Mouse (Mus musculus) limb, embryonic 15.5 days (tissue): ENCODE data around the gene Cbx6. TPM values are rescaled to one million over a fixed set of nuclear protein-coding genes. Genes with fewer than 3 reads are reported as not detected.
A peak's percentile ranks its signal among the peaks of the same experiment; 100 is the strongest.
"Not testable (repeated sequence)": the region's sequence is repeated elsewhere in the genome, so short reads cannot be mapped to it uniquely, and the experiment has no call there.

ENCODE experiments used
- ATAC-seq: fragments of 200-750 bp; cut with Nextera tagmentation; 2 replicates; pipeline ENCODE4 v1.8.0; 2017; ENCODE audit warnings: low read depth, moderate TSS enrichment; ENCODE audit not compliant: insufficient number of reproducible peaks, low FRiP score, low TSS enrichment
- H3K27ac ChIP-seq: fragments of 300-500 bp; sonication (generic); 2 replicates; pipeline ENCODE4 v1.5.1; 2015; ENCODE audit warnings: moderate library complexity, mild to moderate bottlenecking, inconsistent platforms
- H3K27me3 ChIP-seq: fragments of 300-500 bp; sonication (generic); 2 replicates; pipeline ENCODE4 v1.6.1; 2015; ENCODE audit warnings: inconsistent platforms
- H3K36me3 ChIP-seq: fragments of 300-500 bp; sonication (generic); 2 replicates; pipeline ENCODE4 v1.6.1; 2015; ENCODE audit warnings: inconsistent platforms
- H3K4me1 ChIP-seq: fragments of 300-500 bp; sonication (generic); 2 replicates; pipeline ENCODE4 v1.6.1; 2015; ENCODE audit warnings: inconsistent platforms
- H3K4me2 ChIP-seq: fragments of 300-500 bp; sonication (generic); 2 replicates; pipeline ENCODE4 v1.6.1; 2015; ENCODE audit warnings: mild to moderate bottlenecking, inconsistent platforms
- H3K4me3 ChIP-seq: fragments of 300-500 bp; sonication (generic); 2 replicates; pipeline ENCODE4 v1.5.1; 2015; ENCODE audit warnings: mild to moderate bottlenecking, inconsistent platforms
- H3K9ac ChIP-seq: fragments of 300-500 bp; sonication (generic); 2 replicates; pipeline ENCODE4 v1.6.1; 2015; ENCODE audit warnings: inconsistent platforms
- H3K9me3 ChIP-seq: fragments of 300-500 bp; sonication (generic); 2 replicates; pipeline ENCODE4 v1.6.1; 2016; ENCODE audit warnings: inconsistent platforms
- WGBS: fragments of 180-500 bp; shearing (Covaris S2); methylation state at CpG from one replicate; pipeline ENCODE4 v1.1.7; 2015; 5-methylcytosine and 5-hydroxymethylcytosine counted together
- polyA plus RNA-seq: library from polyadenylated mRNA; unstranded; fragments of >200 nt; fragmentation: Nextera tagmentation; extraction: Ambion mirVana; gene quantifications from 2 replicates; pipeline ENCODE4 v1.2.1, GENCODE M21; 2015

Gene Cbx6
- polyA plus RNA-seq, 1 experiment from 2014 or later: 89.1 TPM

GRCm38 (mm10) chr15:79828366-79829035 lies 6.0 kb downstream of the Cbx6 start:
- Histone ChIP-seq H3K27ac (peak overlapping the region; percentile 22; the same call in 1 of the 2 replicates), H3K4me2 (no peak overlapping the region), H3K9ac (no peak overlapping the region), H3K9me3 (no peaks in the 10 kb centered on the region), H3K4me1 (peaks cover 84% of the 10 kb centered on the region), H3K27me3 (no peaks in the 10 kb centered on the region), H3K36me3 (peaks cover 57% of the 10 kb centered on the region), H3K4me3 (no peak overlapping the region)
- no peak for ATAC-seq
- 60% methylated on average over 46 of the region's 46 CpGs for WGBS

- 83% methylated on average over 11 of the region's 11 CpGs for WGBS
- Histone ChIP-seq H3K4me1 (peaks cover 84% of the 10 kb centered on the region), H3K9me3 (no peaks in the 10 kb centered on the region), H3K27me3 (no peaks in the 10 kb centered on the region), H3K36me3 (peaks cover 63% of the 10 kb centered on the region), H3K27ac (0 out of 2 replicates have a peak overlapping the region, but pooled peaks have one; percentile 22), H3K4me2 (no peak overlapping the region), H3K4me3 (no peak overlapping the region), H3K9ac (no peak overlapping the region)
- no peak for ATAC-seq
Observed at GRCm38 (mm10) chr15:79827778-79828210, 6.7 kb downstream of the Cbx6 start.

- Histone ChIP-seq H3K4me3 (no peak overlapping the region), H3K9me3 (no peaks in the 10 kb centered on the region), H3K27me3 (no peaks in the 10 kb centered on the region), H3K9ac (no peak overlapping the region), H3K36me3 (peaks cover 66% of the 10 kb centered on the region), H3K4me1 (peaks cover 84% of the 10 kb centered on the region), H3K27ac (no peak overlapping the region), H3K4me2 (no peak overlapping the region)
- WGBS: 86% methylated on average over 14 of the region's 14 CpGs
- ATAC-seq: no peak
Observed at GRCm38 (mm10) chr15:79827061-79827777, 7.3 kb downstream of the Cbx6 start.

- WGBS: 77% methylated on average over 9 of the region's 9 CpGs
- peaks cover 60% of the 10 kb centered on the region for H3K36me3 ChIP-seq
- H3K9ac ChIP-seq: no peak overlapping the region
- no peak overlapping the region for H3K27ac ChIP-seq
- H3K4me3 ChIP-seq: no peak overlapping the region
- no peak overlapping the region for H3K4me2 ChIP-seq
- H3K9me3 ChIP-seq: no peaks in the 10 kb centered on the region
- peaks cover 77% of the 10 kb centered on the region for H3K4me1 ChIP-seq
- no peaks in the 10 kb centered on the region for H3K27me3 ChIP-seq
- ATAC-seq: no peak
Observed at GRCm38 (mm10) chr15:79826221-79826935, 8.1 kb downstream of the Cbx6 start.

- Histone ChIP-seq H3K27me3 (no peaks in the 10 kb centered on the region), H3K36me3 (peaks cover 58% of the 10 kb centered on the region), H3K4me2 (no peak overlapping the region), H3K4me1 (peaks cover 70% of the 10 kb centered on the region), H3K9ac (no peak overlapping the region), H3K4me3 (no peak overlapping the region), H3K9me3 (no peaks in the 10 kb centered on the region), H3K27ac (no peak overlapping the region)
- WGBS: 66% methylated on average over 14 of the region's 14 CpGs
- ATAC-seq: no peak
Observed at GRCm38 (mm10) chr15:79825146-79825825, 9.2 kb downstream of the Cbx6 start.

- Histone ChIP-seq H3K4me1 (peaks cover 55% of the 10 kb centered on the region), H3K27me3 (no peaks in the 10 kb centered on the region), H3K9me3 (no peaks in the 10 kb centered on the region), H3K4me2 (no peak overlapping the region), H3K36me3 (peaks cover 51% of the 10 kb centered on the region), H3K4me3 (no peak overlapping the region), H3K9ac (no peak overlapping the region), H3K27ac (no peak overlapping the region)
- 63% methylated on average over 19 of the region's 19 CpGs for WGBS
- ATAC-seq: no peak
Observed at GRCm38 (mm10) chr15:79823588-79824280, 10.8 kb downstream of the Cbx6 start.

- H3K27ac ChIP-seq: no peak overlapping the region
- no peak overlapping the region for H3K4me3 ChIP-seq
- no peaks in the 10 kb centered on the region for H3K27me3 ChIP-seq
- H3K9me3 ChIP-seq: no peaks in the 10 kb centered on the region; the same call in 1 of the 2 replicates
- H3K9ac ChIP-seq: no peak overlapping the region
- H3K36me3 ChIP-seq: peaks cover 39% of the 10 kb centered on the region
- peaks cover 43% of the 10 kb centered on the region for H3K4me1 ChIP-seq
- WGBS: 55% methylated on average over 13 of the region's 13 CpGs
- no peak overlapping the region for H3K4me2 ChIP-seq
- no peak for ATAC-seq
Observed at GRCm38 (mm10) chr15:79822265-79823199, 12.0 kb downstream of the Cbx6 start.

- Histone ChIP-seq H3K4me3 (no peak overlapping the region), H3K4me1 (peaks cover 10% of the 10 kb centered on the region), H3K4me2 (no peak overlapping the region), H3K27ac (no peak overlapping the region), H3K27me3 (no peaks in the 10 kb centered on the region), H3K36me3 (peaks cover 7% of the 10 kb centered on the region), H3K9ac (no peak overlapping the region), H3K9me3 (no peaks in the 10 kb centered on the region; the same call in 1 of the 2 replicates)
- WGBS: 84% methylated on average over 4 of the region's 4 CpGs
- no peak for ATAC-seq
Observed at GRCm38 (mm10) chr15:79818325-79818724, 16.2 kb downstream of the Cbx6 start.

- Histone ChIP-seq H3K9ac (no peak overlapping the region), H3K27me3 (peaks cover 5% of the 10 kb centered on the region; the same call in 1 of the 2 replicates), H3K4me1 (no peaks in the 10 kb centered on the region), H3K4me2 (no peak overlapping the region), H3K9me3 (no peaks in the 10 kb centered on the region; the same call in 1 of the 2 replicates), H3K4me3 (no peak overlapping the region), H3K27ac (no peak overlapping the region), H3K36me3 (no peaks in the 10 kb centered on the region)
- 39% methylated on average over 8 of the region's 8 CpGs for WGBS
- no peak for ATAC-seq
Observed at GRCm38 (mm10) chr15:79813666-79814258, 20.7 kb downstream of the Cbx6 start.

- H3K4me2 ChIP-seq, H3K9me3 ChIP-seq, H3K9ac ChIP-seq, H3K4me3 ChIP-seq, H3K4me1 ChIP-seq, H3K36me3 ChIP-seq, H3K27ac ChIP-seq, ATAC-seq: not testable (repeated sequence)
- WGBS: 65% methylated on average over 2 of the region's 2 CpGs
- peaks cover 14% of the 10 kb centered on the region for H3K27me3 ChIP-seq
Observed at GRCm38 (mm10) chr15:79812840-79813239, 21.6 kb downstream of the Cbx6 start.
